Mouse (Mus musculus): ENCODE data around the gene 1600014C10Rik.

DNA sequence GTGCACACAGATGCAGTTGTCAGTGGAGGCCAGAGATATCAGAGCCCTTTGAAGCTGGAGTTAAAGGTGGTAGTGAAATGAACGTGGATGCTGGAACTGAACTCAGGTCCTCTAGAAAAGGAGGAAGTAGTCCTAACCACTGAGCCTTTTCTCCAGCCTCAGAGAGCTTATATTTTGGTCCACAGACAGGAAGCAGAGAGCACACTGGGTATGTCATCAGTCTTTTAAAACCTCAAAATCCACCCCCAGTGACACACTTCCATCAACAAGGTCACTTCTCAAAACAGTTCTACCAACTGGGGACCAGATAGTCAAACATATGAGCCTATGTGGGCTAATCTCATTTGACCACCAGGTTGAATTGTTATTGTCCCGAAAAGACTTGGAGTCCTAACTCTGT lies 1.7 kb upstream of the 1600014C10Rik start:
- no peak for TF ChIP-seq CTCF (IDR thresholded peaks at IDR 0.05; ENCODE audit: low read depth)
- no peak for TF ChIP-seq EP300 (IDR thresholded peaks at IDR 0.05; ENCODE audit: low read depth)
